Mouse (Mus musculus): ENCODE data around the gene 2900011O08Rik. TPM values are rescaled to one million over a fixed set of nuclear protein-coding genes. Genes with fewer than 3 reads are reported as not detected.

Gene 2900011O08Rik
- polyA plus RNA-seq, 1 experiment from 2014 or later: 1.5 TPM

Small RNA genes lying within 50 kb of the gene (microRNA-seq; reads per million reads assigned to microRNA genes)
- gene Gm27671: not detected

Other genes starting within 250 kb of the 2900011O08Rik start
- gene Rrn3, start 205.9 kb upstream of the 2900011O08Rik start, polyA plus RNA-seq (2014; fragmentation: Nextera tagmentation; extraction: Ambion mirVana): 48.9 and 74.7 TPM in 2 replicates
- gene Ntan1, start 167.8 kb upstream of the 2900011O08Rik start, polyA plus RNA-seq (2014; fragmentation: Nextera tagmentation; extraction: Ambion mirVana): 149 and 162 TPM in 2 replicates
- gene Pdxdc1, start 83.5 kb upstream of the 2900011O08Rik start, polyA plus RNA-seq (2014; fragmentation: Nextera tagmentation; extraction: Ambion mirVana): 49.5 and 87.5 TPM in 2 replicates
- gene Mpv17l, start 83.4 kb upstream of the 2900011O08Rik start, polyA plus RNA-seq (2014; fragmentation: Nextera tagmentation; extraction: Ambion mirVana): 5.3 and 5.8 TPM in 2 replicates
- gene Ifitm7, start 284 bp downstream of the 2900011O08Rik start, polyA plus RNA-seq (2014; fragmentation: Nextera tagmentation; extraction: Ambion mirVana): 0.42 TPM in 1 of 2 replicates, not detected in the other
- gene Nde1, start 176.7 kb downstream of the 2900011O08Rik start, polyA plus RNA-seq (2014; fragmentation: Nextera tagmentation; extraction: Ambion mirVana): 94.9 and 147 TPM in 2 replicates
- gene Marf1, start 176.7 kb downstream of the 2900011O08Rik start, polyA plus RNA-seq (2014; fragmentation: Nextera tagmentation; extraction: Ambion mirVana): 20.7 and 28.5 TPM in 2 replicates